Comparison of ENCODE assay signal across 8 mouse cellular contexts in the genomic region with DNA sequence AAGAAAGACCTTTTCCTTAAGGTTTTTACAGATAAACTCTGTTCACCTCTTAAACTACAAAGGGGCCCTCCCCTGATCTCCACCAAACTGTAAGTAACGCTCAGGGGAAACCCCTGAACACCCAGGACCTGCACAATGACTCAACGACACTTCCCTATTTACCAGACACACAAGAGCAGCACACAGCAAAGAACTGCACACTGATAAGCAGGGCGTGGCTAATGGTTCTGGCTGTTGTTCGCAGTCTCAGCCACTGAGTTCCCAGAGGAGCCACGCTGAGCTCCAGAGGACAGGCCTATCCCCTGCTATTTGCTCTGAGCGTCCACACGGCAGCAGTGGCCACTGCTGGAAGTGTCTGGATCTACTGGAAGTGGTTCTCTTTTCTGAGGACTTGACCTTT.
DNase-seq lines count a peak whose midpoint lies in the region; ATAC-seq lines count a peak whose summit lies in the region.

No protein-coding gene starts in this region.

- H3K4me2 ChIP-seq in heart, embryonic 11.5 days: 0 out of 2 replicates have a peak overlapping the region, but pooled peaks have one; percentile 4
- no peak overlapping the region for H3K4me2 ChIP-seq in midbrain, embryonic 11.5 days

- no peak overlapping the region for H3K4me3 ChIP-seq in heart, embryonic 11.5 days (ENCODE audit: low read depth, low read length)
- H3K4me3 ChIP-seq in midbrain, embryonic 11.5 days (ENCODE audit: low read depth, low read length): no peak overlapping the region

- H3K27ac ChIP-seq in heart, embryonic 11.5 days (ENCODE audit: low read depth, low read length): 0 out of 2 replicates have a peak overlapping the region, but pooled peaks have one; percentile 18
- H3K27ac ChIP-seq in midbrain, embryonic 11.5 days (ENCODE audit: low read depth, low read length): no peak overlapping the region

- H3K27me3 ChIP-seq in heart, embryonic 11.5 days (ENCODE audit: control insufficient read depth, insufficient read depth, low read length): no peaks in the 10 kb centered on the region
- H3K27me3 ChIP-seq in midbrain, embryonic 11.5 days (ENCODE audit: control insufficient read depth, insufficient read depth, low read length): no peaks in the 10 kb centered on the region
- H3K27me3 ChIP-seq in splenic B cell, adult 2 months (ENCODE audit: control insufficient read depth, insufficient read depth, low read length, poor library complexity, severe bottlenecking): no peaks in the 10 kb centered on the region

- peaks cover 14% of the 10 kb centered on the region for H3K4me1 ChIP-seq in heart, embryonic 11.5 days (ENCODE audit: control insufficient read depth, insufficient read depth, low read length)
- no peaks in the 10 kb centered on the region for H3K4me1 ChIP-seq in midbrain, embryonic 11.5 days (ENCODE audit: control insufficient read depth, insufficient read depth, low read length)

- 12% methylated on average over 7 of the region's 7 CpGs for WGBS in heart, embryonic 11.5 days (ENCODE audit: insufficient replicate concordance)
- 43% methylated on average over 7 of the region's 7 CpGs for WGBS in midbrain, embryonic 11.5 days

- ATAC-seq in heart, embryonic 11.5 days (replicated peaks; ENCODE audit: insufficient number of reproducible peaks, low FRiP score, low TSS enrichment): peak; percentile 90
- peak; percentile 82 for ATAC-seq in midbrain, embryonic 11.5 days (ENCODE audit: low FRiP score)

- peak; percentile 46 for DNase-seq in ovary, adult 18-20 months (ENCODE audit: low spot score)
- no peak for DNase-seq in ovary, postnatal 10 days (ENCODE audit: low spot score)
- peak; percentile 41 for DNase-seq in embryo, embryonic 10 days (ENCODE audit: low spot score)
- peak; percentile 32 for DNase-seq in kidney, postnatal 14 days
- no peak for DNase-seq in midbrain, embryonic 11.5 days (ENCODE audit: low spot score, missing footprints)
- peak; percentile 87 for DNase-seq in splenic B cell, adult 2 months (ENCODE audit: low read depth, low spot score)
- DNase-seq in frontal cortex, postnatal 14 days (ENCODE audit: low spot score in 2 of 2): no peak

- no peak overlapping the region for H3K9ac ChIP-seq in heart, embryonic 11.5 days (ENCODE audit: low read depth, low read length)
- no peak overlapping the region for H3K9ac ChIP-seq in midbrain, embryonic 11.5 days (ENCODE audit: low read length)

- no peaks in the 10 kb centered on the region for H3K36me3 ChIP-seq in heart, embryonic 11.5 days (ENCODE audit: control insufficient read depth, insufficient read depth, low read length)
- H3K36me3 ChIP-seq in midbrain, embryonic 11.5 days (ENCODE audit: control insufficient read depth, insufficient read depth, low read length): no peaks in the 10 kb centered on the region
- no peaks in the 10 kb centered on the region for H3K36me3 ChIP-seq in splenic B cell, adult 2 months (ENCODE audit: control insufficient read depth, insufficient read depth, low read length, poor library complexity, severe bottlenecking)

- no peaks in the 10 kb centered on the region for H3K9me3 ChIP-seq in heart, embryonic 11.5 days (replicated peaks; ENCODE audit: control insufficient read depth, low read length)
- H3K9me3 ChIP-seq in midbrain, embryonic 11.5 days (ENCODE audit: control insufficient read depth, low read length): no peaks in the 10 kb centered on the region

Comparison
In these comparisons a context has a peak if more than half of its experiments do, and no peak if none do; other contexts are left out.
1. DNase-seq: peak in ovary, adult 18-20 months (single experiment), embryo, embryonic 10 days (single experiment), kidney, postnatal 14 days (single experiment) and splenic B cell, adult 2 months (single experiment); none in ovary, postnatal 10 days (single experiment), midbrain, embryonic 11.5 days (single experiment) and frontal cortex, postnatal 14 days (0 of 2).